Mouse (Mus musculus) regulatory T cell (primary cell): ENCODE measurements around the gene Hyal2.
"Not testable (repeated sequence)": the region's sequence is repeated elsewhere in the genome, so short reads cannot be mapped to it uniquely, and the experiment has no call there.

ENCODE experiments used
- in situ Hi-C: fragments of 300-600 bp; cut with MboI, MseI; formaldehyde crosslinking; loops from one replicate; pipeline ENCODE4 v1.15.1; 2025; ENCODE audit warnings: high pct_unique_total_duplicates

Gene Hyal2

GRCm38 (mm10) chr9:107566855-107567254, 890 bp upstream of the Hyal2 start:
- in situ Hi-C loops: no loop called here

- in situ Hi-C loops: no loop called here
Measured at GRCm38 (mm10) chr9:107568331-107569261, 851 bp downstream of the Hyal2 start.

- in situ Hi-C loops: no loop called here
Measured at GRCm38 (mm10) chr9:107569270-107569669, 1.5 kb downstream of the Hyal2 start.

GRCm38 (mm10) chr9:107570016-107570415, 2.3 kb downstream of the Hyal2 start:
- in situ Hi-C loops: no loop called here

GRCm38 (mm10) chr9:107570845-107571244, 3.1 kb downstream of the Hyal2 start:
- in situ Hi-C loops: no loop called here

- in situ Hi-C loops: no loop called here
Measured at GRCm38 (mm10) chr9:107571534-107572326, 4.0 kb downstream of the Hyal2 start.

GRCm38 (mm10) chr9:107572327-107572662, 4.5 kb downstream of the Hyal2 start:
- in situ Hi-C loops: no loop called here

GRCm38 (mm10) chr9:107573774-107574173, 6.0 kb downstream of the Hyal2 start:
- in situ Hi-C loops: not testable (repeated sequence)

GRCm38 (mm10) chr9:107575579-107576356, 8.0 kb downstream of the Hyal2 start:
- in situ Hi-C loops: no loop called here

GRCm38 (mm10) chr9:107576357-107577107, 8.8 kb downstream of the Hyal2 start, which contains the start of gene Hyal1:
Gene Hyal1 (plus strand): TSS chr9:107576927.
- in situ Hi-C loops: no loop called here

- in situ Hi-C loops: no loop called here
Measured at GRCm38 (mm10) chr9:107577871-107578270, 10.1 kb downstream of the Hyal2 start.

- in situ Hi-C loops: no loop called here
Measured at GRCm38 (mm10) chr9:107578587-107578986, 10.8 kb downstream of the Hyal2 start, which contains the start of gene Naa80. Gene Naa80 (plus strand): TSS chr9:107578887.

GRCm38 (mm10) chr9:107579023-107579900, 11.5 kb downstream of the Hyal2 start:
- in situ Hi-C loops: no loop called here

- in situ Hi-C loops: no loop called here
Measured at GRCm38 (mm10) chr9:107580501-107581317, 13.0 kb downstream of the Hyal2 start, which contains the start of gene Hyal3. Gene Hyal3 (plus strand): TSS chr9:107580818.

- in situ Hi-C loops: no loop called here
Measured at GRCm38 (mm10) chr9:107581584-107581983, 13.8 kb downstream of the Hyal2 start.

GRCm38 (mm10) chr9:107582509-107583062, 14.8 kb downstream of the Hyal2 start:
- in situ Hi-C loops: no loop called here

GRCm38 (mm10) chr9:107583174-107583573, 15.4 kb downstream of the Hyal2 start:
- in situ Hi-C loops: no loop called here

GRCm38 (mm10) chr9:107586504-107586903, 18.8 kb downstream of the Hyal2 start:
- in situ Hi-C loops: no loop called here
